Mouse (Mus musculus): ENCODE data around the gene Unc5c.
A peak's percentile ranks its signal among the peaks of the same experiment; 100 is the strongest.

Unc5c gene

GRCm38 (mm10) chr3:141811348-141811747, 346.3 kb downstream of the Unc5c start:
- no peak for DNase-seq (ENCODE audit: low spot score in 2 of 2)

- no peak for DNase-seq (ENCODE audit: low spot score in 2 of 2)
Measured at GRCm38 (mm10) chr3:141814776-141815175, 349.8 kb downstream of the Unc5c start.

GRCm38 (mm10) chr3:141818615-141819312, 353.7 kb downstream of the Unc5c start:
- no peak for DNase-seq (ENCODE audit: low spot score in 2 of 2)

- peak; percentile 33 to 46 for DNase-seq (ENCODE audit: low spot score in 2 of 2)
Measured at GRCm38 (mm10) chr3:141819331-141819941, 354.4 kb downstream of the Unc5c start.

- DNase-seq (ENCODE audit: low spot score in 2 of 2) = peak in 1 of 2 experiments; percentile 19
Measured at GRCm38 (mm10) chr3:141828301-141828700, 363.3 kb downstream of the Unc5c start.

- peak; percentile 69 to 83 for DNase-seq (ENCODE audit: low spot score in 2 of 2)
Measured at GRCm38 (mm10) chr3:141831135-141831534, 366.1 kb downstream of the Unc5c start.

- DNase-seq (ENCODE audit: low spot score in 2 of 2) = peak in 1 of 2 experiments; percentile 50
Measured at GRCm38 (mm10) chr3:141838864-141839263, 373.8 kb downstream of the Unc5c start.

GRCm38 (mm10) chr3:141849206-141849605, 384.2 kb downstream of the Unc5c start:
- DNase-seq (ENCODE audit: low spot score in 2 of 2) = no peak

- peak in 1 of 2 experiments; percentile 13 for DNase-seq (ENCODE audit: low spot score in 2 of 2)
Measured at GRCm38 (mm10) chr3:141850141-141850540, 385.1 kb downstream of the Unc5c start.

GRCm38 (mm10) chr3:141854339-141854738, 389.3 kb downstream of the Unc5c start:
- no peak for DNase-seq (ENCODE audit: low spot score in 2 of 2)

- no peak for DNase-seq (ENCODE audit: low spot score in 2 of 2)
Measured at GRCm38 (mm10) chr3:141857123-141857522, 392.1 kb downstream of the Unc5c start.

GRCm38 (mm10) chr3:141862816-141863461, 397.9 kb downstream of the Unc5c start:
- DNase-seq (ENCODE audit: low spot score in 2 of 2) = peak; percentile 56 to 64

GRCm38 (mm10) chr3:141871805-141872204, 406.8 kb downstream of the Unc5c start:
- DNase-seq (ENCODE audit: low spot score in 2 of 2) = no peak

GRCm38 (mm10) chr3:141872337-141873042, 407.5 kb downstream of the Unc5c start:
- DNase-seq (ENCODE audit: low spot score in 2 of 2) = no peak

GRCm38 (mm10) chr3:141882496-141882895, 417.5 kb downstream of the Unc5c start:
- DNase-seq (ENCODE audit: low spot score in 2 of 2) = no peak

GRCm38 (mm10) chr3:141884190-141884589, 419.2 kb downstream of the Unc5c start:
- no peak for DNase-seq (ENCODE audit: low spot score in 2 of 2)

All from frontal cortex, postnatal 36 days (tissue).